Comparison of ENCODE assay signal across 14 mouse cellular contexts in genomic region chr13:102932434-102932833, GRCm38 (mm10).
"Had no signal": no experiment of that assay in that cellular context is flagged by ENCODE, and none has a peak within 500 bp of the region (broad histone marks: within the 10 kb centered on the region; RNA-seq: fewer than 3 reads in every experiment).

No protein-coding gene starts in this region.

- H3K27ac ChIP-seq: midbrain, embryonic 13.5 days; midbrain, embryonic 15.5 days; neural tube, embryonic 12.5 days; stomach, embryonic 15.5 days; stomach, postnatal 0 days had no signal

- H3K9me3 ChIP-seq: midbrain, embryonic 13.5 days; midbrain, embryonic 15.5 days; neural tube, embryonic 12.5 days; stomach, embryonic 15.5 days had no signal

- H3K9ac ChIP-seq: lung, embryonic 14.5 days; midbrain, embryonic 13.5 days; midbrain, embryonic 15.5 days; neural tube, embryonic 12.5 days; stomach, embryonic 15.5 days had no signal

- H3K4me3 ChIP-seq: midbrain, embryonic 13.5 days; midbrain, embryonic 15.5 days; neural tube, embryonic 12.5 days; stomach, embryonic 15.5 days had no signal

- H3K4me2 ChIP-seq: lung, embryonic 14.5 days; midbrain, embryonic 11.5 days; midbrain, embryonic 13.5 days; midbrain, embryonic 15.5 days; neural tube, embryonic 12.5 days; stomach, embryonic 15.5 days had no signal

- H3K36me3 ChIP-seq: midbrain, embryonic 13.5 days; midbrain, embryonic 15.5 days; neural tube, embryonic 12.5 days; stomach, embryonic 15.5 days had no signal

- H3K4me1 ChIP-seq: neural tube, embryonic 12.5 days; stomach, embryonic 15.5 days had no signal

- ATAC-seq: midbrain, embryonic 13.5 days; midbrain, embryonic 15.5 days had no signal

- H3K27me3 ChIP-seq: midbrain, embryonic 13.5 days; midbrain, embryonic 15.5 days; neural tube, embryonic 12.5 days; stomach, embryonic 15.5 days had no signal

- DNase-seq: lung, adult 18-20 months; lung, embryonic 14.5 days; lung, postnatal 10 days; lung, postnatal 4 days; right cerebral cortex, postnatal 14 days; thymus, adult 2 months; thymus, postnatal 25 days; thymus, postnatal 4 days had no signal
